Mouse (Mus musculus): ENCODE results near the gene Sec24d. TPM values are rescaled to one million over a fixed set of nuclear protein-coding genes. Genes with fewer than 3 reads are reported as not detected.
A peak's percentile ranks its signal among the peaks of the same experiment; 100 is the strongest.

Gene Sec24d
- polyA plus RNA-seq, 1 experiment from 2014 or later = 21.6 TPM

GRCm38 (mm10) chr3:123258709-123259108 is 8.5 kb upstream of the Sec24d start:
- DNase-seq (ENCODE audit: low spot score) = no peak
- 91% methylated on average over 4 of the region's 4 CpGs for WGBS

DNA sequence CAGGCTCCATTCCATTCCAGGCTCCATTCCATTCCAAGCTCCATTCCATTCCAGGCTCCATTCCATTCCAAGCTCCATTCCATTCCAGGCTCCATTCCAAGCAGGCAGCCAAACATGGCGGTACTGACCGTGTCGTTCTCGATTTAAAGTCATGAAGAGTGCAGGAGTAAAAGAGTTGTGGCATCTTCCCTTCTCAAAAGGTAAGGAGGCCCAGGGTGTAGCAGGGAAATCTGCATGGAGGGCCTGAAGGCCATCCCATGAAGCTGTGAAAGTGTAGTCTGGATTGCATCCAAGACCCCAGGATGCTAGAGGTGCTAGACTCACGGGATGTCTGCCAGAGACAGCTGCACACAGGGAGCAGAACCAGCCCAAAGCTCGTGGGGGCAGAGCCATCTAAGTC is 2.5 kb upstream of the Sec24d start:
- DNase-seq (ENCODE audit: low spot score) = no peak
- Histone ChIP-seq H3K9me3 (replicated peaks) (no peaks in the 10 kb centered on the region), H3K4me1 (peaks cover 15% of the 10 kb centered on the region), H3K4me3 (0 out of 2 replicates have a peak overlapping the region, but pooled peaks have one; percentile 16), H3K27ac (replicated peaks) (no peak overlapping the region), H3K36me3 (no peaks in the 10 kb centered on the region), H3K27me3 (ENCODE audit: low read depth, poor library complexity, severe bottlenecking) (peaks cover 46% of the 10 kb centered on the region)
- 62% methylated on average over 6 of the region's 6 CpGs for WGBS

More at GRCm38 (mm10) chr3:123258709-123259108, 8.5 kb upstream of the Sec24d start:
- Histone ChIP-seq H3K36me3 (no peaks in the 10 kb centered on the region), H3K4me3 (no peak overlapping the region), H3K27ac (replicated peaks) (no peak overlapping the region), H3K9me3 (replicated peaks) (no peaks in the 10 kb centered on the region), H3K4me1 (no peaks in the 10 kb centered on the region), H3K27me3 (ENCODE audit: low read depth, poor library complexity, severe bottlenecking) (no peaks in the 10 kb centered on the region)

DNA sequence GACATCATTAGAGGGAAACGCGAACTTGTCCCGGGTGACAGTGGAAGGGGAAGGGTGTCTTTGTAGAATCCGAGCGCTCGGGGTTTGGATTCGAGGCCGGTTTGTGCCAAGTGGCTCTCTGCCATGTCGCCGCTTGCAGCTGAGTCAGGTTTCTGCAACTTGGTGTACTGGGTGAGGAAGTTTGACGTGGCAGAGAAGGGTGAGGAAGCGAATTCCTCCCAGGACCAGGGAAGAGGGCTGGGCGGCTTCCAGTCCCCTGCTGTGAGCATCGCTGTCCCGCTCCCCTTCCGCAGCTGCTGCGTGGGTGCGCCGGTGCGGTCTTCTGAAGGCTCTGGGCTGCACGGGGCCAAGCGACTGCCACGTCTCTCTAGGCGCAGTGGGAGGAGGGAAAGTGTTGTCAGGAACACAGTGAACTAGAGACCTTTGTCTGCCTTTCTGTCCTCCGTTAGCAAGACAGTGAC is 516 bp downstream of the Sec24d start:
- H3K36me3 ChIP-seq = no peaks in the 10 kb centered on the region
- H3K27me3 ChIP-seq (ENCODE audit: low read depth, poor library complexity, severe bottlenecking) = peaks cover 47% of the 10 kb centered on the region
- H3K4me3 ChIP-seq = peak overlapping the region; percentile 88
- no peaks in the 10 kb centered on the region for H3K9me3 ChIP-seq (replicated peaks)
- no peak for DNase-seq (ENCODE audit: low spot score)
- peaks cover 15% of the 10 kb centered on the region for H3K4me1 ChIP-seq
- peak overlapping the region; percentile 71 for H3K27ac ChIP-seq (replicated peaks)
- WGBS = under 1% methylated on average over 25 of the region's 25 CpGs

GRCm38 (mm10) chr3:123282866-123283615 is 15.8 kb downstream of the Sec24d start:
- H3K4me1 ChIP-seq = no peaks in the 10 kb centered on the region
- no peaks in the 10 kb centered on the region for H3K36me3 ChIP-seq
- H3K4me3 ChIP-seq = no peak overlapping the region
- 89% methylated on average over 12 of the region's 12 CpGs for WGBS
- H3K27me3 ChIP-seq (ENCODE audit: low read depth, poor library complexity, severe bottlenecking) = no peaks in the 10 kb centered on the region
- no peak overlapping the region for H3K27ac ChIP-seq (replicated peaks)
- no peak for DNase-seq (ENCODE audit: low spot score)
- no peaks in the 10 kb centered on the region for H3K9me3 ChIP-seq (replicated peaks)

- Histone ChIP-seq H3K4me1 (no peaks in the 10 kb centered on the region), H3K4me3 (no peak overlapping the region), H3K27me3 (ENCODE audit: low read depth, poor library complexity, severe bottlenecking) (no peaks in the 10 kb centered on the region), H3K9me3 (replicated peaks) (no peaks in the 10 kb centered on the region), H3K36me3 (no peaks in the 10 kb centered on the region), H3K27ac (replicated peaks) (no peak overlapping the region)
- 98% methylated on average over 5 of the region's 5 CpGs for WGBS
- no peak for DNase-seq (ENCODE audit: low spot score)
Measured at GRCm38 (mm10) chr3:123284284-123284683, 17.0 kb downstream of the Sec24d start.

DNA sequence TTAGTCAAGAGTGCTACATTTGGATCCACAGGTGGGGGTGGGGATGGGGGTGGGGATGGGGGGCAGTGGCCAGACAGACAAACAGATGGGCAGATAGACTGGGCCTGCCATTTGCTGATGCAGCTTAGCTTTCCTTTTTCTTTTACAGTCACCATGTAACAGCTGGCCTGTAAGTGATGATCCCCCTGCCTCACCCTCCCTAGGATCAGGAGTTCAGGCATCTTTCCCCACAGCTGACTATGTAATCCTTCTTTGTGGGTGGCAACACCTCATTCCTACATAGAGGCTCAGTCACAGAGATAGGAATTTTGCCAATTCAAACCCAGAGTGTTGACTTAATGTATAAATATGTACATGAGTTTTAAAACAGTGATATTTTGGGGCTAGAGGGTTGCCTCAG is 18.4 kb downstream of the Sec24d start:
- H3K9me3 ChIP-seq (replicated peaks) = no peaks in the 10 kb centered on the region
- H3K4me3 ChIP-seq = no peak overlapping the region
- DNase-seq (ENCODE audit: low spot score) = no peak
- H3K27ac ChIP-seq (replicated peaks) = no peak overlapping the region
- no peaks in the 10 kb centered on the region for H3K4me1 ChIP-seq
- H3K36me3 ChIP-seq = no peaks in the 10 kb centered on the region
- H3K27me3 ChIP-seq (ENCODE audit: low read depth, poor library complexity, severe bottlenecking) = no peaks in the 10 kb centered on the region

DNA sequence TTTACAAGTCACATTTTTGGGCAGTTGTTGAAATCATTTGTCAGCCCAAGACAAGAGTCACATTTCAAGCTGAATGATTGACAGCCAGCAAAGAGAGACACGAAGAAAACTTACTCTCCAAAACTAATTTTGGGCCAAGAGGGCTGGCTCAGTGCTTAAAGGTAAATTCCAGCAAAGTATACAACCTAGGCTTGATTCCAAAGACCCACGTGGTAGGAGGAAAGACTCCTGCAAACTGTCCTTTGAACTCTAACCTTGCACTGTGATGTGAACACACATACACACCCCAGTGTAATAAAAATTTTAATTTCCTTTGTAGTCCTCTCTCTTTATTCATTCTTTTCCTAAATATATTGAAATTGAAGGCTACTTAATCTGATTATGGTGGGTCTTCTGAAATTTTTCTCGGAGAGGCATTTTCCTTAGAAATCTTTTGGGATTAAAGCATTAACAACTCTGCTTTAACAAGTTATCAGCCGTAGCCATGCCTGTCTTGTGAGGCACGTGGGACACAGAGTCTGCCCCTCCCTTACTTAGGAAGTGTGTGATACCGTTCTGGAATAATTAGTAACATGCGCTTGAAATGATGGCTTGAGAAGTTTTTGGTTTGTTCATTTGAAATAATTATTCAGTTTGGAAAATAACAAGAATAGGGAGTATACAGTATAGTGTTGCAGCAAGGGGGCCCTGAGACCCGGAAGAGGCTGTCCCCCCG is 21.8 kb downstream of the Sec24d start:
- Histone ChIP-seq H3K4me3 (no peak overlapping the region), H3K27me3 (ENCODE audit: low read depth, poor library complexity, severe bottlenecking) (no peaks in the 10 kb centered on the region), H3K9me3 (replicated peaks) (no peaks in the 10 kb centered on the region), H3K4me1 (no peaks in the 10 kb centered on the region), H3K36me3 (no peaks in the 10 kb centered on the region), H3K27ac (replicated peaks) (no peak overlapping the region)
- no peak for DNase-seq (ENCODE audit: low spot score)
- 62% methylated on average over 9 of the region's 9 CpGs for WGBS

DNA sequence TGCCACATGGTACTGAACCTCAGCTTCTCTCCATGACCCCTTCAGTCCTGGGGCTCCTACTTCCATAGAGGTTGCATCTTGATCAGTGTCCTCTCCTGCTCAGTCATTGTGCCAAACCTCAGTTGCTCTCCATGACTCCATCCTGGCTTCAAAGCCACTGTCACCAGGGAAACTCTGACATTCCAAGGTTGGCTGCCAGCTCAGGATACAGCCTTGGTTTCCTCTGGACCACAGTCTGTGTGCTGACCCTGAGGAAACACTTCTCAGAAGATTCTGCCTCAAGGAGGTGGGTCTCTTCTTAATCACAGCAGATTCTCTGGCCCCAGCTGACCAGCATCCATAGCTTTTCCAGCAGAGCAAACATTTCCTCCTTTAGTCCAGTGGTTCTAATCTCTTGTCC is 24.4 kb downstream of the Sec24d start:
- H3K27ac ChIP-seq (replicated peaks) = no peak overlapping the region
- H3K4me3 ChIP-seq = no peak overlapping the region
- no peaks in the 10 kb centered on the region for H3K27me3 ChIP-seq (ENCODE audit: low read depth, poor library complexity, severe bottlenecking)
- peaks cover 4% of the 10 kb centered on the region; the same call in 1 of the 2 replicates for H3K4me1 ChIP-seq
- no peaks in the 10 kb centered on the region for H3K9me3 ChIP-seq (replicated peaks)
- no peaks in the 10 kb centered on the region for H3K36me3 ChIP-seq
- no peak for DNase-seq (ENCODE audit: low spot score)

DNA sequence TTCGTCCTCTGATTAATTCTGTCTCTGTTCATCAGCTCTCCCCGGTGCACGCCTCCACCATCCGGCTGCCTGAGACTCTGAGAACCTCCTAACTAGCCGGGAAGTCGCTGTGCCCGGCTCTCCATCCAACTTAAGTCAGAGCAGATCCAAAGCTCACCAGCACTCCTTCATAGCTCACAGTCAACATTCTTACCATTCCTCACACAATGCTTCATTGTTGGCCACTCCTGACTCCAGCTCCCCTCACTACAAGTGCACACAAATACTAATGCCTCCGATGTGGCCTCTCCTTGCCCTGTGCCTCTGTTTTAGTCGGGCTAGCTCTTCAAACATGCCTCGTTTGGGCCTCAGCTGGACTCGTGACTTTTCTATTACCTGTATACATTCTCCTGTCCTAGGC is 29.4 kb downstream of the Sec24d start:
- peaks cover 4% of the 10 kb centered on the region; the same call in 1 of the 2 replicates for H3K4me1 ChIP-seq
- no peak overlapping the region for H3K27ac ChIP-seq (replicated peaks)
- H3K36me3 ChIP-seq = no peaks in the 10 kb centered on the region
- H3K27me3 ChIP-seq (ENCODE audit: low read depth, poor library complexity, severe bottlenecking) = no peaks in the 10 kb centered on the region
- H3K4me3 ChIP-seq = no peak overlapping the region
- WGBS = 74% methylated on average over 11 of the region's 11 CpGs
- no peaks in the 10 kb centered on the region for H3K9me3 ChIP-seq (replicated peaks)
- DNase-seq (ENCODE audit: low spot score) = no peak

DNA sequence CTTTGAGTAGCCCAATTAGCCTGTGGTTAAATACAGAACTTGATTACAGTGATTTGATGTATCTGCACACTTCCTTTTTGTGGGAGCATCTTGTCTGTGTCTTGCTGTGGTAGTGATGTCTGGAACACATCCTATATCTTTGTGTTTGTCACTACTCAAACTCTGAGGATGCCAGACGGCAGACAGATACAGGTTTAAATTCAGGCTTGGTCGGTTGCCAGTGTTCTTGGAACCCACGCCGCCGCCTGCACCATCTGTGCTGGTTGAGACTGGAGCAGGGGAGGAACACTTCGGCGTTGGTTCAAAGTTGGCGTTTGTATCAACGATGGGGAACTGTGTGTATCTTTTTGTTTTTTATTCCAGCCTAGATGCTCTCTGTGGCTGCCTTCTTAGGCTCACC is 31.0 kb downstream of the Sec24d start:
- Histone ChIP-seq H3K4me3 (no peak overlapping the region), H3K36me3 (no peaks in the 10 kb centered on the region)
- DNase-seq (ENCODE audit: low spot score) = no peak

DNA sequence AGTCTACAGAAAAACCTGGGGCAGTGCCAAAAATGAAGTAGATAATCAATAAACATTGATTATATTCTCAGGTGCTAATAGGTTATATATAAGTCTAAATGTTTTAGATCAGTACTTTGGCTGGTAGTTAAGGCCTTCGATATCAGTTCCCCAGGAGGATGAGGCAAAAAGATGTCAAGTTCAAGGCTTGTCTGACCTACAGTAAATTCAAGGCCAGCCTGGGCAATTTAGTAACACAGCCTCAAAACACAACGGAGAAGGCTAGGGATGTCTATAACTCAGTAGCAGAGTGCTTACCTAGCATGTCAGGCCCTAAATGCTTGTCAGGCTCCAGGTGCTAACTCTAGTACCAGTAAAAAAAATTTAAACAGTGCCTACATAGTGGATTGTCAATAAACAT is 34.3 kb downstream of the Sec24d start:
- no peaks in the 10 kb centered on the region for H3K27me3 ChIP-seq (ENCODE audit: low read depth, poor library complexity, severe bottlenecking)
- H3K9me3 ChIP-seq (replicated peaks) = no peaks in the 10 kb centered on the region
- H3K4me3 ChIP-seq = no peak overlapping the region
- H3K36me3 ChIP-seq = no peaks in the 10 kb centered on the region
- no peak overlapping the region for H3K27ac ChIP-seq (replicated peaks)
- peaks cover under 1% of the 10 kb centered on the region; the same call in 1 of the 2 replicates for H3K4me1 ChIP-seq
- 96% methylated on average over 2 of the region's 2 CpGs for WGBS
- DNase-seq (ENCODE audit: low spot score) = no peak

More for the DNA sequence above, 31.0 kb downstream of the Sec24d start:
- WGBS = 94% methylated on average over 9 of the region's 9 CpGs
- H3K4me1 ChIP-seq = peaks cover 4% of the 10 kb centered on the region; the same call in 1 of the 2 replicates
- no peaks in the 10 kb centered on the region for H3K9me3 ChIP-seq (replicated peaks)
- H3K27ac ChIP-seq (replicated peaks) = no peak overlapping the region
- H3K27me3 ChIP-seq (ENCODE audit: low read depth, poor library complexity, severe bottlenecking) = no peaks in the 10 kb centered on the region

DNA sequence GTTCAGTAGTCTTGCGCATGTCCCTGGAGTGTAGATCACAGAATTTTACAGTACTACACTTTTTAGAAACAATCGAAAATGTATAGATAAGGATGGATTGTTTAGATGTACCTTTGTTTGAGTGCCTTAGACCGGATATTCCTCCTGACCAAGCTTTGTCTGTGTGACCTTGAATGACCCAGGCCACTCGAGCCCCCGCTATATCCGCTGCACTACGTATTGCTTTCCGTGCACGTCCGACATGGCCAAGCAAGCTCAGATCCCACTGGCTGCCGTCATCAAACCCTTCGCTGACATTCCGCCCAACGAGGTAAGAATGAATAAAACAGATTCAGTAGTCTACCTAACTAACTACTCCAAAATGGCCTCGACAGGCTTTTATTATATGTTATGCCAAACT is 38.4 kb downstream of the Sec24d start:
- Histone ChIP-seq H3K36me3 (no peaks in the 10 kb centered on the region), H3K4me3 (no peak overlapping the region), H3K27ac (replicated peaks) (no peak overlapping the region), H3K4me1 (no peaks in the 10 kb centered on the region), H3K9me3 (replicated peaks) (no peaks in the 10 kb centered on the region), H3K27me3 (ENCODE audit: low read depth, poor library complexity, severe bottlenecking) (no peaks in the 10 kb centered on the region)
- DNase-seq (ENCODE audit: low spot score) = no peak
- WGBS = 94% methylated on average over 15 of the region's 15 CpGs

DNA sequence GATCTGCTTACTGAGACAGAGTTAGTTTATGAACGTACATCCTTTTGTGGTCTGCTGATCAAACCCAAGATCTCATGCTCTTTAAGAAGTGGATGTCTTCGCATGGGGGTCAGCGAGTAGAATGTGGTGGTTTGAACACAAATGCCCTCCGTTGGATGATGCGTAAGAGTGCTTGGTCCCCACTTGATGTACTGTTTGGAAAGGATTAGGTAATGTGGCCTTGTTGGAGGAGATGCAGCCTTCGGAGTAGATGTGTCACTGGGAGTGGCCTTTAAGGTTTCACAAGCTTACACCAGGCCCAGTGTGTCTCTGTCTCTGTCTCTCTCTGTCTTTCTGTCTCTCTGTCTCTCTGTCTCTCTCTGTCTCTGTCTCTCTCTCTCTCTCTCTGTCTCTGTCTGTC is 40.2 kb downstream of the Sec24d start:
- DNase-seq (ENCODE audit: low spot score) = no peak
- Histone ChIP-seq H3K27me3 (ENCODE audit: low read depth, poor library complexity, severe bottlenecking) (no peaks in the 10 kb centered on the region), H3K4me1 (no peaks in the 10 kb centered on the region), H3K27ac (replicated peaks) (no peak overlapping the region), H3K9me3 (replicated peaks) (no peaks in the 10 kb centered on the region), H3K36me3 (no peaks in the 10 kb centered on the region), H3K4me3 (no peak overlapping the region)
- 96% methylated on average over 6 of the region's 6 CpGs for WGBS
